Mouse (Mus musculus) adrenal gland, adult 18-20 months (tissue): ENCODE results near the gene Cep41. TPM values are rescaled to one million over a fixed set of nuclear protein-coding genes. Genes with fewer than 3 reads are reported as not detected.

Experiments
- DNase-seq, 2 experiments: peaks; one replicate each; pipeline ENCODE4 v3.0.0; 2021 to 2022; ENCODE audit warnings: low spot score in 2 of 2
- total RNA-seq, 2 experiments: library from RNA; stranded (reverse); gene quantifications; 1 replicate in 1 of 2; 2 replicates in 1 of 2; pipeline ENCODE4 v1.2.3; 2021

The Cep41 gene
- total RNA-seq, 2 experiments from 2014 or later, result 6.1 to 7.3 TPM

DNA sequence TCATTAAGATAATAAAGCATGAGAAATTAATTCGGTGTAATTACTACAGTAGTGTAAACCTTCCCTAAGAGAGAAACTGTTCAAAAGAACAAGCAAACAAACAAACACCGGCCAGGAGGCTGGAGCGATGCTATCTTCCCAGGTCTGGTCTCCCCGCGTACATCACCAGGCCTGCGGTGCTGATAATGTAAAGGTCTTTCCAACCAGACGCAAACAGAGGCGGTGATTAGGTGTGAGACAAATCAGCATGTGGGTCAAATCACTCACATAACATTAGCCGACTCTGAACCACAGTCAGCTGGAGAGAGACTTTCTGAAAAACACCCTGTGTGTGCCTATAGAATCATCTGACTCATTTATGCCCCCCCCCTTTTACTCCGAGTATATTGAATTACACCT is 17.8 kb upstream of the Cep41 start:
- no peak for DNase-seq

DNA sequence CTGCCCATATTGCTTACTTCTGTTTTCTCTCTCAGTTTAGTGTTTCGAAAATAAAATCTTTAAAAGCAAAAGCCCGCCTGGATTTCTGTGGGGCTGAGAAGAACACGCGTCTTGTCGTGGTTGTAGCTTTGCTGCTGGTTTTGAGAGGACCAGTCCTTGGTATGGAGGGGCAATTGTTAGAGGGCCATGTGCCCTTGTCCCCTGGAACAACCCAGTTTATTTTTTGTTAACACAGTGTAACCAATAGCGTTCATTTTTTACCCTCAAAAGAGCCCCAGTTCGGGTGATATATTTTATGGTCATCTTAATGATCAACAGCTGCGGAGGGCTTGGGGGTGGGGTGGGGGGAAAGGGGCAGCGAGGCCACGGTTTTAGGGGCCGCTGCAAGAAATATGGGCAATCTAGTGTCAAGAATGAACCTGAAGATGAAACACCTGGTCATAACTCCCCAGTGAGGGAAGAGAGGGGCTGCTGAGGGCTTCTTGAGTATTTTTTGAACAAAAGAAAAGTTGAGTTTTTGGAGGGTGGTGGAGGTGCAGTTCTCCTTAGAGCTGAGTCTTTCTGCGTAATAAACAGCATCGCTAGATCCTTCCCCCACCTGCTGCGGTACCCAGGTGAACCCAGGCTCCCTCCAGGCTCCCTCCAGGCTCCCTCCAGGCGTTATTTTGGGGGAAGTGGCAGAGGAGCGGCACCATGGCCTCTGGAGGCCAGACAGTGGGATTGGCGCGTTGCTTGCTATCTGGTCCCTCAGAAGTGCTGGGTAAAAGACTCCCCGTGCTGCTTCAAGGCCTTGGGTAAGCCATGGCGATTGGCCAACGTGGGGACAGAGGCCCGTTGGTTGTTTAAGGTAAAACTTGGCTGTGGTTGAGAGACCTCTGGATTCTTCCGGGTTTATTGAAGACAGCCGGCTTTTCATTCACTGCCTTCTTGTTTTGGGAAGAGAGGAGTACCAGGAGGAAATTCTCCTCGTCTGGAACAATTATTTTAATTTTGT is 17.1 kb upstream of the Cep41 start:
- DNase-seq, result no peak

DNA sequence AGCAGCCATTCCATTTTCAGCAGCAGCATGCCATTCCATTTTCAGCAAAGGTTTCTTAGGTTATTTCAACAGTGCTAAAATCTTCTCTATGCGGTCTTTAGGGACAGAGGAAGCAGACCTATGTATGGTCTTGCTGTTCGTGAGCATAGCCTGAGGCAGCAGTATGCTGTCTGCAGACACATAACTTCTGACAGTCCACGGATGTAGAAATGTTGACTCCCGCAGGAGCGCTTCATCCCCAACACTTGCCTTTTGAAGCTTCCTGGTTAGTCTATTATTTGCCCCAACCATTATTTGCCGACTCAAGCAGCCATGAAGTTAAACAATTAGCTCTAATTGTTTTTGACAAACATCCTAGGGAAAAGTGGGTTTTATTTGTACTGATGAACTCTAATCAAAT is 15.6 kb upstream of the Cep41 start:
- DNase-seq, result no peak

DNA sequence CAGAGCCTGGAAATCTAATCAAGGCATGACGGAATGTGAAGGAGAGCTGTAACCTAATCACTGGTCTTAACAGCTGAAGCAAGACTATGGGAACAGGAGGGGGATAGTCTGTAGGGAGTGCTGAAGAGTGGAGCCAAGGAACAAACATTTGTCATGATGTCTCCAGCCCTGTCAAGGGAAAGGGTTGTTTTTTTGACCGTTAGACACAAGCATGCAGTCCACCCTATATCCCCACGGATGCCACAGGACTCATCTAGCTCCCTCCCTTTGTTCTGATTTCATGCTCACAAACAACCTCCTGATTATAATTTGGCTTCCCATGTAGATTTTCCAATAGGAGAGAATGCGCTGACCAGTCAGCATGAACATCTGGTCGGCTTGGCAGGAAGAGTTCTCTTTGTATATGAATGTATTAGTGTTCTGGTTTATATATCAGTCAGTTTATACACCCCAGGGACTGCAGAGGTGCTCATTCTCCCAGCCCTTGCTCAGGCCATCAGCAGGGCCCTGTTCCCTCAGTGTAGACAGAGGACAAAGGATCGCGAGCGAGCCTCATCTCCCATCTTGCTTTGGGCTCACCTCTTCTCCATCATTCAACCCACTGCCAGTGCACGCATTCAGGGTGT is 10.5 kb upstream of the Cep41 start:
- no peak for DNase-seq

DNA sequence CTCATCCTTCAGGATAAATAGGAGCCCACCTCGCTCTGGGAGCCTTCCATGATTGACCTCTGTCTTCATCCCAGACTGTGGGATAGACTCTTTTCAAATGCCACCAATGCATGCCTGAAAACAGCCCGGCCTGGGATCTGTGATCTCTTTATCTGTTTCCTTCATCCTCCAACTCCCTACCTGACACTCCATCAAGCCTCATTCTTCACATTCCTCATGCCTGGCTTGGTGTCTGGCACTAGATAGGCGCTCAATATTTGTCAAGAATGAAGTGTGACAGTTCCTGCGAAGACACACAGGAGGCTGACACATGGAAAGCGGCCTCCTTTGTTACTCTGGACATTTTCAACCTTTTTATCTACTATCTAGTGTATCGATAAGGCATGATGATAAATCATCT is 9.9 kb upstream of the Cep41 start:
- no peak for DNase-seq

DNA sequence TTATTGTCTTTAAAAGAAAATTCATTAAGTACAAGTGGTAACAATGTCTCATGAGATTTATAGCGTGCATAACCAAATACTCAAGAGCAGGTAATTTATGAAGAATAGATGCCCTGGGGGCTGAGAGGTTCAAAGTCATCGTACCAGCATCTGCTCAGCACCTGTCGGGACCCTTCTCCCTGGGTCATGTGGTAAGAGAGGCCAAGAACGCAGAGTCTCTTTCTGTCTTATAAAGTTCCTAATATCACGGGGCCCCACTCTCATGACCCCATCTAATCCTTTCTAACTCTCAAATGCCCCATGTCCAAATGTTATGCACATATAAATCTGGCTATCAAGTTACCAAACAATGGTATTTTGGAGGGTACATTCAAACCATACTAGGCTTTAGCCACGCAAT is 9.3 kb upstream of the Cep41 start:
- no peak for DNase-seq

DNA sequence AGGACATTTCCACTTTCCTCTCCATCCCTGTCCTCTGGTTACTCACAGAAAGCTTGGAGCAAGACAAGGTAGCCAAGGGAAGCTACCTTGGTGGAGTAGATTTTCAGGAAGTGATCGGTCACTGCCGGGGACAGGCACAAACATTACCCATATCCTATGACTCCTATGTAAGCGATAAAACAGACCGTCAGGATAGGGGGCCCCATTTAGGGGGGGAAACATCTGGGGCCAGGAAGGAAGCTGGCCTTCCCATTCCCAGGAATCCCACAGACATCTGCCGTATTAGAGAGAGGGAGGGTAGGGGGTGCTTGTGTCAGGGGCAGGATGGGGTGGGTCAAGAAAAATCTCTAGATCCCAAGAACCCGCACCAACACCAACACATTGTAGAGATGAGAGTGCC is 6.6 kb upstream of the Cep41 start:
- no peak for DNase-seq

DNA sequence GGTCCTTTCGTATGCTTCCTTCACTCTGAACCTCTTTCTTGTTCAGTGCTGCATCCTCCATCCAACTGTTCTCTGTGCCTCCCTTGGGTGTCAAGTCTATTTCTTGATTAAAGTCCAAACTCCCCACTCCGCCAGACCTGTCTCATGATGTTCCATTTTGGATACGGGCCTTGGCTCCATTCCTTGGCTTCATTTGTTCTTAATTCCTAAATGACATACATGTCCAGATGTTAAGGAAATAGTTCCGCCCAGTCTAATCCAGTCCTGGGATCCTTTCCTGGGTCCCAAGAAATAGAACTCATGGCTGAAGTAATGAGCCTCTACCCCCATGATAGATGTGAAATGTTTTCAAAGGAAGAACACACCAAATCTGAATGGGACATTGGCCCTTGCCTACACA is 4.5 kb upstream of the Cep41 start:
- no peak for DNase-seq

DNA sequence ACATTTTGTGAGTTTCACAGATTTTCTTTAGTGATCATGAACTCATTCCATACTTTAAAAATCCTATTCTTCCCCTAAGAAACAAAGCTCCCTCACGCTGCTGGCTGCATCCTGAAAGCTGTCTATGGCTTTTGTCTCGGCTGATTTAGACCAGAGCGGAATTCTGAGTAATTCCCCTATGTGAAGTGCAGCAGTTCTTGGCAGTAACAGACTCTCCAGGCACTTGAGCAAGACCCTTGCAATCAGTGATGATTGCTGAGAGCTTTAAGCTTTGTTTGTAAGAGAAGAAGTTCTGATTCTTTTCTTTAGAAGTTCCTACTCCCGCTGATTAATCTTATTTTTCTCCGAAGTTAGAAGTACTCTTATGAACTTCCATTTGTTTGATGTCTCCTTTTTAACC is 3.9 kb upstream of the Cep41 start:
- no peak for DNase-seq

DNA sequence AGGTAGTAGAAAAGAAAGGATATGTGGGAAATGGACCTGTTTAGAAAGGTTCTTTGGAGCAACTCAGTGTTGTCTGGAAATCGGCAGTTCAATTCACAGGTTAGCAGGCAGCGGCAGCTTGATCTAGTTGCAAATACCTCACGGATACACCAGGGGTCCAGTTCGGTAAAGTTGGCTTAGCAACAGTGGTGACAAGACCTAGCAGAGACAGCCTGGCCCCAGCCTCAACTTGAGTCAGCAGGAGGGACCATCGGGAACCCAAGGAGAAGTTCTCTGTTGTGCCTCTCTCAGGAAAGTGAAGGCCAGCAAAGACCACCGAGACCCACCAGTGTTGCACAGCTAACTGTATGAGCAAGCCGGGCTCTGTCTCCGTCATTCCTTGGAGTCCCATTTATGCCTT is 1.6 kb upstream of the Cep41 start:
- DNase-seq, result no peak

DNA sequence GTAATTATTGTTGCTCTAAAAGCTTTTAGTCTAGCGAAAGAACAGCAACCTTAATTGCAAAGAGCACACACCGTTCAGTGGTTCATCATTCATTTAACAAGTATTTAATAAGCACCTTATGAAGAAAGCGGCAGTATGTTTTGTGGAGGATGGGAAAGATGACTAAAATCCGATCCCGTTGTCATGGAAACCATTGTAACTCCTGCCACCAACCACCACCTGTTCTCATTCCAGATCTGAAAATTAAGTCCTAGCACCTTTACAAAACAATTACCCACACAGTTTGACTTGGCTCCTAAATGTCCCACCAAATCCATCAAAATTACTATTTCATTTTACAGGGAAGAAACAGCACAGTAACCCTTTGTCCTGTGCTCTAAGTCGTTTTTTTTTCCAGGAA is 660 bp upstream of the Cep41 start:
- no peak for DNase-seq

DNA sequence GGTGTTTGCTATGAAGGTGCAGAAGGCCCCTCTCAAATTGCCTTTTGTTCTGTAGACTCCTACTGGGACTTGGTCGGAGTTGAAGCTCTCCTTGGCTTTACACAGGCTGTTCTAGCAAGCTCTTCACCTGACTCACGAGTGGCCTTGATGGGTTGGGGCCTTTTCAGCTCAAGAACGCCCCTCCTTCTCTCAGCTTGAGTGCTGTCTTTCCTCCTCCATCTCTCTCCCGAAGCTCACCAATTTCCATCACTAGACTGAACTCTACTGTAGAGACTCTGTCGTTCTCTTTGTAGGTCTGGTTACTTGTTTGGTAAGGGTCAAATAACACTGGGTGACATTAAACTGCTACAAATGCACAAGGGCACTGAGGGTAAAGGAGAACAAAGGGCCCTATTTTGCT is 723 bp downstream of the Cep41 start:
- no peak for DNase-seq

DNA sequence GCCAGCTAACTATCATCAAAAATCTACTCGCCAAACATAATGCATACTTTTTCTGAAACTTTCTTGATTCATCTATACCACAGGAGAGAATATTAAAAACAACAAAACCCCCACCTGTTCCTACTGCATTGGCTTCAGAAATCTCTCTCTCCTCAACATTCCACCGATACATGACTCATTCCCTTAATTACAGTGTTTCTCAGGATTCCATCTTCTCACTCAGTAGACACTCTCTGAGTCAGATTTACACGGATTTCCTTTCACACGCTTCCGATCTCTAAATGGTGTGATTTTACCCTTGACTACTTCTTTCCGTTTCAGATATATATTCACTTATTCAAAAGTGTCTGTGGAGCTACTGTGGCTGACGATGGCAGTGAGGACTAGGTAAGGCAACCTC is 6.4 kb downstream of the Cep41 start:
- DNase-seq, result no peak

DNA sequence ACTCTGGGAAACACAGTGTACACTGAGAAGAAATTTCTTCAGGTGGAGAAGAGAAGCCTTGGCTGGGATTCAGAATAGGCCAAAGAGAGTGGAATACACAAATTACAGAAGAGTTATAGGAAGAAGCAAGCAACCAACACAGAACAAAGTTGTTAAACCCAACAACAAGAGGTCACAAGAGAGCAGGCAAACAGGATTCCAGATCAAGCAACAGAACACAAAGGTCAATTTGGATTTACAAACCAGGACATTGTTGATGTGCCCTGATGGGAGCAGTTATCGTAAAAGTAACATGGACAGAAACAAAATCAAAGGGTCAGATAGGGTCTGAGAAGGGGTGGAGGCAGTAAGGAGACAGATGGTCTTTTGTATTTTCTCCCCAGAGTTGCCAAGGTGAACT is 9.0 kb downstream of the Cep41 start:
- no peak for DNase-seq

DNA sequence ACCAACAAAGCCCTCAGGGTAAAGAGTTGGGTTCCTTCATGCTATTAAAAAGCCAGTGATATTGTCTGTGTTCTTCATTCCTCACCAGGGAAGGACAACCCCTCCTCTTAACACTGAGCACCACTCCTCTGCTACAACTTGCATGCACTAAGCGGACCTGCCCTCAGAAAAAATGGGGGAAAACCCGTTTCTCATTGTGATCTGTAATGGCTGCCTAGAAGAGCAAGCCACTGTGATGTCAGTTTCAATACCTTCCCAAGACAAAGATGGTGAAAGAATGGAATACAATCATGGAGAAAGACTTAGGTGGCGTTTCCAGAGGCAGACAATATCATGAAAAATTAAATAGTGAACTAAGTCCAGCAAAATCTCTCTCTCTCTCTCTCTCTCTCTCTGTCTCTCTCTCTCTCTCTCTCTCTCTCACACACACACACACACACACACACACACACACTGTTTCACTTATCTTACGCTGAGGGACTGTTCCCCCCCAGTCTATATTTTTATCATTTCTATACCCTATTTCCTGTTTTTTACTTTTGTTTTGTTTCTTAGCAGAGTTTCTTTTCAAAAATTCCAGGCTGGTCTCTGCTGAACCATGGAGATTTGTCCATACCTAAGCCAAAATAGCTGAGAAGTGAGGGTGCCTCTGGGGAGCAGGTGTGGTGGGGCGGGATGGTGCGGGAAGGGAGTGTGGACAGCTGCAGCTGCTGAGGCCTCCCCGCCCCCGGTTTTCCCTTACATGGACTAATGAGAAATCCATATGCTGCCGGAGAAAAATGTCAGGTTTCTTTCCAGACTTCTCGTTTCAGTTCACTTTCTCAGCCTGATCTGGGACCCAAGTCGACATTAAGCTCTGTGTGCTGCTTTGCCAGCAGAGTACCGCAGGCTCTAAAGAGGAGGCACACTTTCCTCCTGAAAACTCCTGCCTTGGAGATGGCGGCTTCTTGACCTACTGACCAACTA is 11.3 kb downstream of the Cep41 start:
- no peak for DNase-seq

DNA sequence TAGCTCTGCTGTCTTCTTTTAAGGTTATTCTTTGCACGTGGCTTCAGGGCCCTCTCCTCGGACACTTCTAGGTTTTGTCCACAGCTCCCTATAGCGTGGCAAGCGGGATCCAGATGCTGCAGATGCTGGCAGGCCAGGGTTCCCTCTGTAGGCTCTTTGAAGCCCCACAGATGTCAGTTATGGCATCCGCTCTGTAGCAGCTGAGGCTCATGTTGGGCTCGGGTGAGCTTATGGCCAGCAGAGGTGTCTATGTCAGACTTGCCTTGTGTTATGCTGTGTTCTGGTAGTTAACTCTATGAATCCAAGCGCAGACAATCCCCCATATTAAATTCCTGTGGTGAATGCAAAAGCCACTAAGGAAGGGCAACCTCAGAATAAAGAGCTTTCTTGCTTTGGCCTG is 13.1 kb downstream of the Cep41 start:
- no peak for DNase-seq

DNA sequence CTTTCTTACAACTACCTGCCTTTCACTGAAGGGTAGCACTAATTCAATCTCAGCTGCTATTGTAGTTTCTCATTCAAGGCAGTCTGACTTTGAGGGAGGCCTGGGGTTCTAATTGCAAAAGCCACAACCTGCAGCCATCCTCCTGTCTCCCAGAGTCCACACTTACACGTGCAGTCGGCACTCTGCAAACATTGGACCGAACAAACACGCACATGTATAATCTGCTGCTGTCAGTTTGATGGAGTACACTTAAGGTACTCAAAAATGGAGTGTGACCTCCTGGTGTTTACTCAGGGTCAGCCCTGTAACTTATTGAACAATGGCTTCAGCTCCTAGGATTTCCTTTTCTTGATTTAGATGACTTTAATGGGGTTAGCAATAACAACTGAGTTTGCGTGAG is 14.0 kb downstream of the Cep41 start:
- DNase-seq, result no peak

DNA sequence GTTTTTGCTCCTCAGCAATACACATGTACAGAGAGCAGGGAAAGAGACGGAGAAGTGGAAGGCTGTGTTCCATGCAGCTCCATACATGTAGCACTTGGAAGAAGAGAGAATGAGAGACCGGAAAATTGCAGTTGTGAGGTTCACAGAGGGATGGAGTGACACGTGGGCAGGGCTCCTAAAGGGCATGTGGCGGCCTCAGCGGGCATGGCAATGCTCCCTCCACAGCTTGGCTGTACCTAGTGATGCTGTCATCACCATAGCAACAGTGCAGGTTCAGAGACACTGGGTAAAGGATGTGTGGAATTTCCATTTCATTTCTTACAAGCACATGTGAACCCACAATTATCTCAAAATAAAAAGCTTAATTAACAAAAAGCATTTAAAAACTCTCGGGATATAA is 15.1 kb downstream of the Cep41 start:
- no peak for DNase-seq

DNA sequence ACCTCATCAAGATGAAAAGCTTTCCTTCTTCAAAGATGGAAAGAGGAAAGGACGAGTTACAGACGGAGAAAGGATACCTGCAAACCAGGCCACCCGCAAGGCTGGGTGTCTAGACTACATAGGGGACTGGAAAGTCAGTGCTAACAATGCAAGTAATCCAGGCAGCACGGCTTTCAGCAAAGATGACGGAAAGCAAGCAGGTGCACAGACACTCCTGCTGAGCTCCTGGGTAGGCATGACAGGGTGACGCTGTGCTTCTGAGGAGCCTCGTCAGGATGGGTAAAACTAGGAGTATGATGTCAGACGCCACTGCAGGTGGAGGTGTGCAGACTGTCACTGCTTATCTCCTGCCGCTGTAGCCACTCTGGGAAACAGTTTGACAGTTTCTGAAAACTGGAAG is 16.0 kb downstream of the Cep41 start:
- DNase-seq, result no peak

DNA sequence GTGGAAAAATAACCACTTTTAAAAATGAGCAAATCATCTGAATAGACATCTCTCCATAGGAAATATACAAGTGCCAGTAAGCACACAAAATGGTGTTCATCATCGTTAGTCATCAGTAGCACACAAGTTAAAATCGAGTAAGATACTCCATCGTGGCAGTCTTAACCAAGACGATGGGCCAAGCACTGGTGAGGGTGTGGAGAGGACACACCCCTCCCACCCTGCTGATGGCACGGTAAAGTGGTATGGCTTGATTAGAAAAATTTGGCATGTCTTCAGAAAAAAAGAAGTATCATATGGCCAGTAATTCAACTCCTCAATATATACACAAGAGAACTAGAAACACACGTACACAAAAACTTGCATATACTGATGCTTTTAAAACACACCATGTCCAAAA is 17.0 kb downstream of the Cep41 start:
- no peak for DNase-seq

DNA sequence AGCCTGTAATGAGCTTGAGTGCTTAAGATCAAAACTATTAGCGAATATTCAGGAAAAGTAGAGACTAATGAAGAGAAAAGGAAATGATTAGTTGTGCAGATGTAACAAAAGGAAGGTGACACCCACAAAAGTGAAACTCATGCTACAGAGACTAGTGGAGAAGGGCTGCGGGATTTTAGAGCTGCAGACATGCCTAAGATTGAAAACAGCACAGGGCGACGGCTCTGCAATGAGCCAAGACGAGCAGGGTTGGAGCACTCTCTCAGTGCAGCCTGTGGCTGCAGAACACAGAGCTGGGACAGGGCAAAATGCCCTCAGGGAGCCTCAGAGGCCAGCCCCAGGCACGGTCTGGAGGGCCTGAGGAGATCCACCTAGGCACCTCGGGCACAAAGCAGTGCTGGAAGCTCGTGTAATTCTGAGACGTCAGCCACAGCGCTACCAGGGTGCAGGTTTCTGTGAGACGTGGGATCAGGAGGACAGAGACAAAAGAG is 18.2 kb downstream of the Cep41 start:
- peak in 1 of 2 experiments; percentile 32 for DNase-seq
